Mouse (Mus musculus): ENCODE measurements at regions not wholly inside any gene's neighbourhood (a gene's known extent, or its start where the extent isn't known, plus 50 kb on each side); places are given as distances from the start of the nearest gene placed in this dataset.

GRCm38 (mm10) chrX:47726285-47726684, 166.5 kb downstream of the Smarca1 start:
- no peak for DNase-seq (ENCODE audit: extremely low spot score in 1 of 2, low spot score in 1 of 2)

GRCm38 (mm10) chrX:47703080-47703479, 189.7 kb downstream of the Smarca1 start:
- peak in 1 of 2 experiments; percentile 24 for DNase-seq (ENCODE audit: extremely low spot score in 1 of 2, low spot score in 1 of 2)

GRCm38 (mm10) chrX:47668778-47669177, 224.0 kb downstream of the Smarca1 start:
- DNase-seq (ENCODE audit: extremely low spot score in 1 of 2, low spot score in 1 of 2): no peak

GRCm38 (mm10) chrX:47646523-47646922, 246.3 kb downstream of the Smarca1 start:
- no peak for DNase-seq (ENCODE audit: extremely low spot score in 1 of 2, low spot score in 1 of 2)

- DNase-seq (ENCODE audit: extremely low spot score in 1 of 2, low spot score in 1 of 2): no peak
These were observed 251.6 kb downstream of the Smarca1 start for GRCm38 (mm10) chrX:47641191-47641590.

- DNase-seq (ENCODE audit: extremely low spot score in 1 of 2, low spot score in 1 of 2): no peak
These were observed 253.9 kb downstream of the Smarca1 start for GRCm38 (mm10) chrX:47638831-47639316.

- no peak for DNase-seq (ENCODE audit: extremely low spot score in 1 of 2, low spot score in 1 of 2)
These were observed 269.7 kb downstream of the Smarca1 start for GRCm38 (mm10) chrX:47622881-47623613.

GRCm38 (mm10) chrX:47612364-47612763, 280.4 kb downstream of the Smarca1 start:
- no peak for DNase-seq (ENCODE audit: extremely low spot score in 1 of 2, low spot score in 1 of 2)

Data from layer of hippocampus, postnatal 25 days (tissue).